Mouse (Mus musculus): ENCODE data around the gene Zfp184. TPM values are rescaled to one million over a fixed set of nuclear protein-coding genes. Genes with fewer than 3 reads are reported as not detected.

Gene Zfp184
- total RNA-seq, 2 experiments from 2014 or later = 1.5 to 1.6 TPM

DNA sequence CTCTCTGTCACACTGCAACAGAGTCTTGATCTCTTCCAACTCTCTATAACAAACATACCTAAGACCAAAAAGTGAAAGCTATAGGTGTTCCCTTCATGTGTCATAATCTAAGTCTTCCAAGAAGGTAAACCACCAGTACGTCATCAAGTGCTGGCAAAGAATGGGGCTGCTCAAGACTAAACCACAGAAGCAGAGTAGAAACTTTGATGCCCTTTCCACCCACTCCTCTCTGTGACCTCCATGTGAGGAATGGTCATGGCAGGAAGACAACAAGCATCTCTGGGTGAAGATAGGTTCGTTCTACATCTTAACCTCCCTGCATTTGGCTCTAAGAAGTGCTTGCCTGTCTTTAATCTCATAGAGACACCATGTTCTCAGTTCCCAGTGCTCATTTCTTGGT lies 39.6 kb downstream of the Zfp184 start:
- DNase-seq = no peak

DNA sequence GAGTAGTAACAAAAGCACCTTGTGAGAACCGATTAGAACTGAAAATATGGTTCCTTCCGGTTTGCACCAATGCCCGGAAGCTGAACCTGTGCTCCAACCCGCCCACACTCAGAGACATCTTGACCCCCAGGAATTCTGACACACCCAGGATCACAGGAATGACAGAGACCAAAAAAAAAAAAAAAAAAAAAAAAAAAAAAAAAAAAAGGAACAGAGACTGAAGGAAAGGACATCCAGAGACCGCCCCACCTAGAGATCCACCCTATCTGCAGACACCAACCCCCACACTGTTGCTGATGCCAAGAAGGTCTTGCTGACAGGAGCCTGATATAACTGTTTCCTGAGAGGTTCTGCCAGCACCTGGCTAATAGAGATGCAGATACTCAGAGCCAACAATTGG lies 47.7 kb downstream of the Zfp184 start:
- no peak for DNase-seq

DNA sequence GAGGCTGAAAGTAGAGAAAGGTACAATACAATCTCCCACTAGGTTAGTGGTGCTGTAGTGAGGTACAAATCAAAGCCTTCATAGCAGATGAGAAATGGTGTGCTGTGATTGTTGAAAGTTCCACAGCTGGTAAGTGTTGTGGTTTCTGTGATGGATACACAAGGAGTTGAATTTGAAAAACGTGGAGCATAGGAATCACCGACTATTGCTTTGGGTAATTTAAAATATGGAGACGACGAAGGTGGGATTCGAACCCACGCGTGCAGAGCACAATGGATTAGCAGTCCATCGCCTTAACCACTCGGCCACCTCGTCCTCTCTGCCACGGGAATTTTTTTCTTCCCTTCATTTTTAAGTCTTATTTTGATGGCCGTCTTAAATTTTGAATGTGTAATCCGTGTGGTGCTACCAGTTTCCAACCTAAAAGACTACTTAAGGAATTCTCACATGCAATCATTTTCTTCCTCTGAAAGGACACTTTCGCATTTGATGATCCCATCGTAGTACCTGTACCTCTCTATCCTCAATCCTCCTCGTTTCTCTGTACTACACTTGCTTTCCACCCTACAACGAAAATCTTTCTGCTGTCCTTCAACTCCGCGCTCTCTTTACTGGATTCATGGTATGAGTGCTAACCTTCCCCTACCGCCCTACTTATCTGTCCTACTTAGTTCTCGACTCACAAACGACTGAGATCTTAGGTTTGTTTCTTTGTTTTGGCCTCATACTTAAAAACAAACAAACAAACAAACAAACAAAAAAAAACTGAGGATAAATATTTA lies 49.3 kb downstream of the Zfp184 start:
- peak in 1 of 2 experiments; percentile 24 for DNase-seq

DNA sequence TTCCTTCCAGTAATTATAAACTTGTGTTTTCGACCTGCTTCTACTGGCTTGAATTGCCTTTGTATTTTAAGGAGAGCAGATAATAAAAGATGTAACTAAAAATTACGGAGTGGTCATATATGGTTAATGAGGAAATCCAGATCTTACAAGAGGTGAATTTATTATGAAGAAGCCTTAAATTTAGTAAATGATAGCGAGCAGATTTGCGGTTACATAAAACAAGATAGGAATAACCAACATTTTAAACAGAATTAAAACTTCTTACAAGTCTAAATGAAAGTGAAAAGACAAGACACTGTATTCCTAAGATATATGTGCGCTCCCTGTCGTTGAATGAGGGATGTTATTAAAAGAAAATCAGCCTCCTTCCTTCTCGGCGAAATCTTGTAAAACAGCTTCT lies 50.0 kb downstream of the Zfp184 start:
- no peak for DNase-seq

DNA sequence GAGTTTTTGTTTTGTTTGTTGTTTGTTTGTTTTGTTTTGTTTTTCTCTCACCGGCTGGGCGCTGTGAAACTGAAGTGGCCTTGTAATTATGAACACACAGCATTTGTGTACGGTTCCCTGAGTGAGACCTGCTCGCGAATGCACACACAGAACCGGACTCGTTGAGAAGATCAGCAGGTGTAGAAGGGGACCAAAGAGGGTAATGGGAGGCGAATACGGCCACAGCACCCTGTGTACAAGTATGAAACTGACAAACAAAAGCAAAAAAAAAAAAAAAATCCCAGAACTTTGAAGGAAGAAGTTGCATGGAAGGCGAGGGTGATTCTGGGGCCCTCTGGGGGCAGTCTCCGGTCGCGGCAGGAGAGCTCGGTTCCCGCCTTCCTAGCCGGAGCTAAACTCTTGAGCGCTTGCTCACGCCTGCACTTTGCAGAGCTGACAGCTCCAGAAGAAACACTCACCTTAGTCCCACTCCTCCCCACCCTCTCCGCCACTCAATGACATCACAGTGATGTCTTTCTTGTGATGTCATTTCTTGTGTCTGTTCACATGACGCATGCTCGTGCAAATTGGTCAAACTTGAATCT lies 50.5 kb downstream of the Zfp184 start:
- DNase-seq = no peak

DNA sequence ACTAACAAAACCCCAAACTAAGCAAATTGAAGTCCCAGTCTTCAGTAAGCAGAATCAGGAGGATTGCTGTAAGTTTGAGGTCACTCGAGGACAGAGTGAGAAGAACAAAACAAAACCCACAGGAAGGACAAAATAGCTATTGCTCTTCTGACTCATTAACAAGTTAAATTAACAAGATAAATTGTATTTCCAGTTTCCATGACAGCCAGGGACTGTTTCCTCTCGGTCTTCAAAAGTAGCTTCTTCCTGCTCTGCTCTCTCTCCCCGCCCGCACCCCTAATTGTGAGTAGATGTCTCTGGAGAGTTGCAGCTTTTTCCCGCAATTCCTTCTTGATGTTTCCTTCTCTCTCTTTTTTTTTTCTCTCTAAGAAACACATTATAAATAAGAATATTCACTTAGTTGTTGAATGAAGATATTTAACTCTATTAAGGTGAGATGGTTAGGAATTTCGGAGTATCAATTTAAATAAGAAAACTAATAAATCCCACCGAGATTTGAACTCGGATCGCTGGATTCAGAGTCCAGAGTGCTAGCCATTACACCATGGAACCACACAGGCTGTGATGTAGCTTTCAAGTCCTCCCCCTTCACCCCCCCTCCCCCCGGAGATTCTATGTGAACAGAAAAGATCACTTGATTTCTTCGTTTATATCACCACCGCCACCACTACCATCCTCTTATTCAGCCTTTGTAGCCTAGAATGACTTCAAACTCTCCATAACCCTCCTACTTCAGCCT lies 51.4 kb downstream of the Zfp184 start:
- no peak for DNase-seq

DNA sequence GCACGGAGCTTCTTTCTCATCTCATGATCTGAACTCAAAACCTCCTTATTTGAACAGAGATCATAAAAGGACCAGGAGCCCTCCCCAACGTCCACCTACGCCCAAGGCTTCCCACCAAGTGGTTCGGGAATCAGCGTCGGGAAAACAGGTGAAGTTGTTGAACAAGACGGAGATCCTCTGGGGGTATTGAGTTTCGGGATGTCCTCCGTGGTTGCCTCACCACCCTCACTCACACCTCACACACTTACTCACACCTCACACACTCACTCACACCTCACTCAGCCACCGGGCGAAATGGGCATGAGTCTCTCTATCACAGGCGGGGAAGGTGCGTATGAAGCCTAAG lies 51.9 kb downstream of the Zfp184 start:
- no peak for DNase-seq

DNA sequence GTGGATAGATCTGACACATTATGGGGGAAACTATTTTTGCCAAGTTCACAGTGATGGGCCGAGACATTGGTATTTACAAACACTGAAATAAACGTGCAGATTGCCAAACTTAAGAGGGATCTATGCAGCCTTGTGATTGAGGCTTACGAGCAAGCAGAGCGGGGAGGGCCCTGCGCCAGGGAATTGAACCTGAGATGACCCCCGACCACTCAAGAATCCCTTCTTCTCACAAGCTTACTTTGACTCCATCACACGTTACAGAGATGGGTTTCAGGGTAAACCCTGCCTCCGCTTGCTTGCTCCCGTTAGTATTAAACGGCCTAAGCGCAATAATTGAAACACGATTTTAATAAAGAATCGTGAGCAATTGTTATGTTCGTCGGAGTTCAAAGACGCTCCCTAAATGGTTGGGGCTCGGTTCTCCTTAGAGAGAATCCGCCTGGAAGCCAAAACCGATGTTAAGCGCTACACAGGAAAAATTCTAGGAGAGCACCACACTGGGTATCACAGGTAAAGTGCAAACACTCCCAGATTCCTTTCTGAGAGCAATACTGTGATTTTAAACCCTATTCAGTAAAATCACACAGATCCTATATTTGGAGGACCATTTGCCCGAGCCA lies 52.4 kb downstream of the Zfp184 start:
- no peak for DNase-seq

DNA sequence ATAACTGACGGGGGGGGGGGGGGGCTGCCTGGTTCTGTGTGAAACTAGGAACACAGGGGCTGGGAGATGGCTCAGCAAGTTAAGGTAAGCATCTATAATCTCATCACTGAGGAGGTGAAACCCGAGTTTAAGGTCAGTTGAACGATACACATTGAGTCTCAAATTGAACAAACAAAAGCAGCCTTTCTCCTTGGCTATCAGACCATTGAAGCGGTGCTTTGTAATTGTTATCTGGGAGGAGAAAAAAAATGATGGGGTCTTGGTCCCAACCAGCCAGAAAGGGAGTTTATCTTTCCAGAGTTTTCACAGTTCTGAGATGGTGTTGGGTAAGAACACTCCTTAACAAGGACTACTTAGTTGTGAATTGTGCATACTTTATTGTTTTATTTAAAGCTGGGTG lies 52.9 kb downstream of the Zfp184 start:
- no peak for DNase-seq

DNA sequence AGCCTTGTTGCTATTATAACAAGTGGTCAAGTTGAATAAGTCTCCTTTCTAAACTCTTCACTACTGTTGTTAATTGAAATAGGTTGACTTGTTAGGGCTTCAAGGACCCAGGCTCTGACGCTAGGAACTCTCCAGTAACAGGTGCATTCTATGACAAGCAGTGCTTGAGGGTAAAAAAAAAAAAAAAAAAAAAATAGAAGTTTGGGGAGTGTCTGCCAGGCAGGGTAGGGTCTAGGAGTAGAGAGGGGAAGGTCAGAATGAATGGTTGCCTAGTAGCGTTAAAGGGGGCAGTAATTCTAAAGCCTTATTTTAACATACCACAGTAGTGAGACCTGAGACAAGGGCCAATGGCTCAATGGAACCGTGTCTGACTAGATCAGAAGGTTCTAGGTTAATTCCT lies 53.5 kb downstream of the Zfp184 start:
- no peak for DNase-seq

DNA sequence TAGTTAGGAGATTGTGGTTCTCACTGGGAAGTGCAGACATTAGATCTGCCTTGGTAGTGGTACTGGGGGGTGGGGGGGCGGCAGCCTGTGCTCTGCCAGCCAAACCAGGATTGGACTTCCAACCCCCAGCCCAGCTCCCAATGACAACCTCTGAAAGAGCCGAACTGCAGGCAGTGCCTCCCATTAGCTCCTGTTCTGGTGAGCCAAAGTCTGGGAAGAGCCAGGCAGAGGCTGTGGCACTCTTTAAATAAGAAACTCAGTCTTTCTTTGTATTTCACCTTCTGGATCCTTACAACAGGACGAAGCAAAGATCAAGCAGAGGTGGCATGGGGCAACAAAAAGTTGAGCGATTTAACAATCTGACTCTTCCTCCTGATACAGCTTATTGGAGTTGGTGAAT lies 54.3 kb downstream of the Zfp184 start:
- DNase-seq = no peak

DNA sequence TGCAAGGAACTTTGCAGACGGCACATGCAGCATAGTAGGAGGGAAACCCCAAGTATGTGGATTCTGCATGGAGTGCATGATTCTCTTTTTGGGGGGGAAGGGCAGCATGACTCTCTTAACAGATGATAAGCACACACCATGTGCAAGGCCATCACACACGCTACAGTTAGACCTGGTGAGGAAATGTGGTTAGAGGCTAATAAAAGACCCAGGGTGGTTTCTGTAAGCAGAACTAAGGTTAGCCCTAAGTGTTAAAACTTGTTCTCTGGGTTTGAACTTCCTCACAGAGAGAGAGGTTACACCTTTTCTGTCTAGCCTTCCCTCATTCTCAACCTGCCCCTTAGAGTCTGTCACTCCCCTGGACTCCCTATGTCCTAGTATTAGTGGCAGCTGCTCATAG lies 56.5 kb downstream of the Zfp184 start:
- no peak for DNase-seq

DNA sequence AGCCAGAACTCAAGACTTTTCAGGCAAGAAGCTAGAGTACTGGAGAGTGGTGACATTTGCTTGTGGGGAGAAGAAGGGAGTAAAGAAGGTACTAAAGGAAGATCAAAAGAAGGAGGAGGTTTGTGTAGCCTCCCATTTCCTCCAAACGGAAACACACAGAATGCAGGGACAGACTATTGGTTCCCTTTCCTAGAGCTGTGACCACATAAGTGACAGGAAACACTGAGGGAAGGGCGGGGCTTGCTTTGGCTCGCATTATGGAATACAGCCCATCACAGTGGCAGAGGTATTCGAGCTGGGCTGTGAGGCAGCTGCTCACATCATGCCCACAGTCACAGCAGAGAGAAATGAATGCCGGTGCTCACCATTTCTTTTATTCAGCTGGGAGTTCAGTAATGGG lies 56.9 kb downstream of the Zfp184 start:
- no peak for DNase-seq

DNA sequence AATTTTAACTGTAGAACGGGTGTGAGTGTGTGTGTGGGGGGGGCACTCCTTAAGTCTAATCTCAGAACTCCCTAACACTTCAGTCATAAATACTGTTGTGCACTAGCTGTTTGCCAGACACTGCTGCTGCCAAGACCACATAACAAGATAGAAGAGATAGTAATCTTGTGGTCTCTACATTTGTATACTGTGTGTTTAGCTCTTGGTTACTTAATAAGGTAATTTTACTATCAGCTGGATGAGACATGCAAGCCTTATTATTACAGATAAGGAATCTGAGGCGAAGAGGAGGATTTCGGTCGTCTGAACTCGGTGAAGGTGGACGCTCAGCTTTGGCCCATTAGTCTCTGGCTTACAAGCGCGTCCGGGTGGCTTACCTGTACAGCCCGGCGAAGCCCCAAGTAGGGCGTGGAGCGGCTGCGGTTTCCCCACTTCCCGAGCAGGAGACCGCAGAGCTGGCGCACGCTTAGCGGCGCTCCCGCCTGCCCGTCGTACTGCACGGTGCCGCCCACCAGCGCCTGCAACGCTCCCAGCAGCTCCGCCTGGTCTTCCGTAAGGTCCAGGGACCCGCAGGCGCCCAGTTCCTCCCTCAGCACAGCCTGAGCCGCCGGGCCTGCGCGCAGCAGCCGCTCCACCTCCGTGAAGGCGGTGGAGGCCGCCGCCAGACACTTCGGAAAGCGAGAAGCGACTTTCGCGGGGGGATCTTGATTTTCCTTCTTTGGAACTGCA lies 60.9 kb downstream of the Zfp184 start:
- peak; percentile 49 to 61 for DNase-seq

DNA sequence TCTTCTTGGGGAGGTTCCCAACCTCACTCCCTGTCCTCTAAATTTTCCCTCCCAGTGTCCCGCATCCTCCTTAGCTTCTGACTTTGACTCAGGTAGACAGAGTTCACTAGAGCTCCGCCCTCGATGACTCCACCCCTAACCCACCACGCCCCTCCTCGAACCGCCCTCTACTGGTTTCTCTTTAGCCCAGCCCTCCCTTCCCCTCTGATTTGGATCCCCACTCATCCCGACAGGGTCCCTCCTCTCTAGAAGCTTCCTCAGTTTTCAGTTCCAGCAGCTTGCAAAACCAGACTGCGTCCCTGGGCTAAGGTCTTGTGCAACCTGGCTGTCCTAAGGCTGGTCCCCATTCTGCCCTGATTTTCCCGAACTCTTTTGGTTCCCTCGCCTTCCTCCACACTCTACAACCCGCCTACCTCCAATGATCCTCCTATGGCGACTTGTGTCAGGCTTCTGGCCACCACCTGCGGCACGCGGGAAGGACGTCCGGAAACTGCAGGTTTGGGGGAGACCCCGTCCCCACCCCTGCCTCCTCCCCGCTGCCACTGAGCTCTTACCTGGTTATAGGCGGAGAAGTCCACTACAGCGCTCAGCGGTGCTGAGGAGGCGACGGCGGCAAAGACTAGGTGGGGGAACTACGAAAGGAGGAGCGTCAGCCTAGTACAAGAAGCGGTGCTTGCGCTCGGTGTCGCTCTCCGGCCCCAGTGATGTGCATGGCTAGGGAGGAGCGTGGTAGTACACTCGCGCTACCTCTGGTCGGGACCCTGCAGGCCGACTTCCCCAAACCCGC lies 61.6 kb downstream of the Zfp184 start:
- DNase-seq = peak; percentile 62 to 63

DNA sequence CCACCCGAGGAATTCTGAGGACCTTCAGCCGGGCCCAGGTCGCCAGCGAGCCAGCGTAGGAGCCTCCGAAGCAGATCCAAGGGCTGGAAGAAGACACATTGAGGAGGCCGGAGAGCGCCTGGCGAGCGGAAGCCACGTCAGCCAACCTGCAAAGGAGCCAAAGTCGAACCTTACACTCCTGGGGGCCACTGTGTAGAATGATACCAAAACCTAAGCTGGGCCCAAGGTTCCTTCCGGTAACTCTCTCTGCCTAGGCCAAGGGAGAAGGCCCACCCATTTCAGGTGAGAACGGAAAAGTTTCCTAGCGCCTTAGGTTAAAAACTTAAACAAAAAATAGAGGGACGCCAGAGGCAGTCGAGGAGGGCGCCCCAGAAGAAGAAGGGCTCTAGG lies 62.2 kb downstream of the Zfp184 start:
- DNase-seq = no peak

DNA sequence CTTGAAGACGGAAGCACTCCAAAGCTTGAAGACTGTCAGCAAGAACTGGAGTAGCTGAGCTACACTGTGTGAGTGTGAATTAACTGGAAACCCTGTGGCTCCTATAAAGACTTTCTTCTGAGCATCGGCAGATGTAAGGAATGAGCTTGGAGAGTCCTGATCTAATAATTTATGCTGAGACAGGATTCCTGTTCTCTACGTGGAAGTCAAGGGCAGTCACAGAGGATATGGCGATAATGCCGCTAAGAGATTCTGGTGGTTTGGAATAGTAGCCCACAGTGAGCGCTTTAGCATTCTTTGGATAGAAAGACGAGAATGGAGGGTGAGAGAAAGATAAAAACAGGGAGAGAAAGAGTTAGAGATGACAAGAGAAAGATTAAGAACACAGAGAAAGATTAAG lies 63.0 kb downstream of the Zfp184 start:
- no peak for DNase-seq

DNA sequence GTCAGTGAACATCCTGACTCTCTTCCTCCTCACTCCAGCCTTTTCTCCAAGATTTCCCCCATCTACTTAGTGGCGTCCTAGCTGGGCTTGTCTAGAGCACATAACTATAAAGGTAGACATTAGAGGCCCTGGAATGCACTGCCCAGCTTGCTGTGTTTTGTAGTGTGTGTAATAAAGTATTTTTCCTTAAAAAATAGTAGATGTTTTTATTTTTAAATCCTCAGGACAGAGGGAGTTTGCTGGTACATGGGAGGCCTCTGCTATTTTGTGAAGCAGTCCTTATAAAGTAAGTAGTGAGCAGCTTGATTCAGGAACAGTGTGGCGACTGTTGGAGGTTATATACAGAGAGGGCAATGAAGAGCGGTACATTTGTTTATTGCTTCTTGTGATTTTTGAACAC lies 63.8 kb downstream of the Zfp184 start:
- DNase-seq = no peak

DNA sequence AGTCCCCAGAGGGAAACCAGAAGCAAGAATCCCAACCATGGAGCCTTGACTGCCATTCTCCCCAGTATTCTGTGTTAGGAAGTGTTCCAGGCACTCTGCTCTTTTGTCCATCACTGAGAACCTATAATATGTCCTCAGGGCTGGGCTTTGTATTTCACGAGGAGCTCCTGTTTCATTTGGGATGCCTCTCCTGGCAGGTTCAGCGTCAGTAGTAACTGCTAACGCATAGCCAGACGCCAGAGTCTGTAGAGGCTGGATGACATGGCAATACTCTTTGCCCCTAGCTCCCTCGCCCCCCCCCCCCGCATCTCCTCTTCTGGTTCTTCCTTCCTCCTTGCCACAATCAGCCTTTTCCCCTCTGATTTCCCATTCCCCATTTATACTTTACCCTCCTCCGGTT lies 64.7 kb downstream of the Zfp184 start, which contains the start of gene Prss16:
Gene Prss16 (minus strand): TSS at position 101 of the 400 bp plus-strand sequence.
- no peak for DNase-seq

Data from adrenal gland, postnatal 36 days (tissue).